In the genomic region with DNA sequence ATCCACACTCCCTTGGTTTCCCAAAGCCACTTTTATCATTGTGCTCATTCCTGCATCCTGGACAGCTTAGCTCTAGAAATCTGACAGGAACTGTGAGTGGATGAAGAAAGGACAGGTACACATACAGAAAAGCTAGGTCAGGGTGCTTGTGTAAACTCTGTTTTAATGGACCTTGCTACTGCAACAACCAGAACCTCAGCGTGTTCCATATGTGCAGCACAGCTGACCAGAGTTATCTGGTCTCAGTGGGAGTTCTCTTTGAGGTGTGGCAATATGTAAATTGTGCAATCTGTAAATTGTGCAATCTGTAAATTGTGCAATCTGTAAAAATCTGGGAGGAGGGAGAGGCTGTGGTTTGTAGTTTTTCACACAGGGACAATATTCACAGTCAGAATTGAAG, we compare ENCODE assay signal across 25 mouse cellular contexts.
DNase-seq lines count a peak whose midpoint lies in the region; ATAC-seq and TF ChIP-seq lines count a peak whose summit lies in the region.
"Had no signal": no experiment of that assay in that cellular context is flagged by ENCODE, and none has a peak within 500 bp of the region (broad histone marks: within the 10 kb centered on the region; RNA-seq: fewer than 3 reads in every experiment).

No protein-coding gene starts in this region.

- 47% methylated on average over 1 of the region's 1 CpGs for WGBS in liver, embryonic 14.5 days (ENCODE audit: insufficient replicate concordance)
- WGBS in liver, embryonic 15.5 days (ENCODE audit: insufficient replicate concordance), result 52% methylated on average over 1 of the region's 1 CpGs
- WGBS in hindbrain, embryonic 14.5 days, result 74% methylated on average over 1 of the region's 1 CpGs

- no peak overlapping the region for H3K27ac ChIP-seq in liver, embryonic 14.5 days
- H3K27ac ChIP-seq in liver, embryonic 15.5 days (replicated peaks), result no peak overlapping the region
- H3K27ac ChIP-seq in hindbrain, embryonic 14.5 days, result no peak overlapping the region
- H3K27ac ChIP-seq: embryonic facial prominence, embryonic 10.5 days; embryonic facial prominence, embryonic 13.5 days; forebrain, embryonic 12.5 days; forebrain, embryonic 15.5 days; heart, embryonic 15.5 days; hindbrain, embryonic 15.5 days had no signal

- ATAC-seq in liver, embryonic 14.5 days (ENCODE audit: insufficient read depth), result peak; percentile 73; the same call in 1 of the 2 replicates
- ATAC-seq in liver, embryonic 15.5 days (ENCODE audit: insufficient read depth), result peak; percentile 85
- ATAC-seq in megakaryocyte, adult 5-6 weeks (ENCODE audit: poor library complexity, severe bottlenecking), result 0 out of 2 replicates have a peak, but pooled peaks have one; percentile 21
- no peak for ATAC-seq in hindbrain, embryonic 14.5 days (ENCODE audit: low FRiP score)
- ATAC-seq: activated CD4-positive, CD25-positive, alpha-beta regulatory T cell, adult 4 months; forebrain, embryonic 15.5 days had no signal

- H3K9me3 ChIP-seq in liver, embryonic 14.5 days (ENCODE audit: control insufficient read depth, low read length), result no peaks in the 10 kb centered on the region
- no peaks in the 10 kb centered on the region for H3K9me3 ChIP-seq in liver, embryonic 15.5 days (replicated peaks)
- H3K9me3 ChIP-seq in hindbrain, embryonic 14.5 days (ENCODE audit: control insufficient read depth, low read length), result no peaks in the 10 kb centered on the region
- H3K9me3 ChIP-seq: embryonic facial prominence, embryonic 10.5 days; embryonic facial prominence, embryonic 13.5 days; forebrain, embryonic 12.5 days; forebrain, embryonic 15.5 days; heart, embryonic 12.5 days; heart, embryonic 15.5 days; hindbrain, embryonic 15.5 days had no signal

- H3K9ac ChIP-seq in liver, embryonic 14.5 days (replicated peaks), result no peak overlapping the region
- H3K9ac ChIP-seq in liver, embryonic 15.5 days, result no peak overlapping the region
- H3K9ac ChIP-seq in hindbrain, embryonic 14.5 days, result no peak overlapping the region
- H3K9ac ChIP-seq: embryonic facial prominence, embryonic 13.5 days; forebrain, embryonic 12.5 days; forebrain, embryonic 15.5 days; heart, embryonic 12.5 days; heart, embryonic 15.5 days; hindbrain, embryonic 15.5 days had no signal

- H3K4me1 ChIP-seq in liver, embryonic 14.5 days (replicated peaks; ENCODE audit: control insufficient read depth in 2 of 2, insufficient read depth in 2 of 2, low read length in 1 of 2), result no peaks in the 10 kb centered on the region
- no peaks in the 10 kb centered on the region for H3K4me1 ChIP-seq in liver, embryonic 15.5 days (replicated peaks)
- no peaks in the 10 kb centered on the region for H3K4me1 ChIP-seq in hindbrain, embryonic 14.5 days (replicated peaks; ENCODE audit: control insufficient read depth, insufficient read depth, low read length)
- H3K4me1 ChIP-seq: embryonic facial prominence, embryonic 10.5 days; embryonic facial prominence, embryonic 13.5 days; forebrain, embryonic 12.5 days; forebrain, embryonic 15.5 days; heart, embryonic 12.5 days; heart, embryonic 15.5 days; hindbrain, embryonic 15.5 days had no signal

- no peak overlapping the region for H3K4me3 ChIP-seq in liver, embryonic 14.5 days (ENCODE audit: insufficient read depth in 1 of 2, low read depth in 2 of 2, low read length in 2 of 2)
- H3K4me3 ChIP-seq in liver, embryonic 15.5 days (replicated peaks), result no peak overlapping the region
- H3K4me3 ChIP-seq in hindbrain, embryonic 14.5 days (replicated peaks; ENCODE audit: low read length), result no peak overlapping the region
- H3K4me3 ChIP-seq: embryonic facial prominence, embryonic 10.5 days; embryonic facial prominence, embryonic 13.5 days; erythroblast, embryonic 14.5 days; forebrain, embryonic 12.5 days; forebrain, embryonic 15.5 days; heart, embryonic 12.5 days; heart, embryonic 15.5 days; hindbrain, embryonic 15.5 days had no signal

- TF ChIP-seq CTCF in liver, embryonic 14.5 days (IDR thresholded peaks at IDR 0.05; ENCODE audit: low read depth), result no peak

- H3K27me3 ChIP-seq in liver, embryonic 14.5 days (ENCODE audit: control insufficient read depth, insufficient read depth, low read length), result no peaks in the 10 kb centered on the region
- H3K27me3 ChIP-seq in liver, embryonic 15.5 days, result no peaks in the 10 kb centered on the region
- H3K27me3 ChIP-seq in hindbrain, embryonic 14.5 days (ENCODE audit: control insufficient read depth, insufficient read depth, low read length), result no peaks in the 10 kb centered on the region
- H3K27me3 ChIP-seq: embryonic facial prominence, embryonic 13.5 days; forebrain, embryonic 12.5 days; forebrain, embryonic 15.5 days; heart, embryonic 12.5 days; heart, embryonic 15.5 days; hindbrain, embryonic 15.5 days had no signal

- H3K4me2 ChIP-seq in liver, embryonic 14.5 days (ENCODE audit: low read depth), result no peak overlapping the region
- H3K4me2 ChIP-seq in liver, embryonic 15.5 days, result no peak overlapping the region
- H3K4me2 ChIP-seq in hindbrain, embryonic 14.5 days (replicated peaks), result no peak overlapping the region
- H3K4me2 ChIP-seq: embryonic facial prominence, embryonic 13.5 days; forebrain, embryonic 12.5 days; forebrain, embryonic 15.5 days; heart, embryonic 12.5 days; heart, embryonic 15.5 days; hindbrain, embryonic 15.5 days had no signal

- no peaks in the 10 kb centered on the region for H3K36me3 ChIP-seq in liver, embryonic 14.5 days (replicated peaks; ENCODE audit: control insufficient read depth, insufficient read depth, low read depth)
- no peaks in the 10 kb centered on the region for H3K36me3 ChIP-seq in liver, embryonic 15.5 days (replicated peaks)
- no peaks in the 10 kb centered on the region for H3K36me3 ChIP-seq in hindbrain, embryonic 14.5 days (replicated peaks; ENCODE audit: control insufficient read depth, insufficient read depth)
- H3K36me3 ChIP-seq: embryonic facial prominence, embryonic 10.5 days; embryonic facial prominence, embryonic 13.5 days; forebrain, embryonic 12.5 days; forebrain, embryonic 15.5 days; heart, embryonic 12.5 days; heart, embryonic 15.5 days; hindbrain, embryonic 15.5 days had no signal

- DNase-seq in liver, embryonic 14.5 days (ENCODE audit: low read depth in 3 of 3, low spot score in 3 of 3), result peak in 1 of 3 experiments; percentile 20
- DNase-seq in liver (no peak), MN1 (ENCODE audit: low spot score) (no peak)
- DNase-seq in hindbrain, embryonic 14.5 days (ENCODE audit: low spot score), result no peak
- DNase-seq: adrenal gland, adult 8-10 months; adrenal gland, postnatal 25 days; cerebellum, adult 11-12 months; cerebellum, adult 8-10 months; cerebellum, postnatal 36 days; embryo, embryonic 11 days; gastrocnemius, postnatal 25 days; heart, adult 18-20 months; heart, postnatal 10 days; heart, postnatal 36 days had no signal

- TF ChIP-seq EP300 in liver, embryonic 14.5 days (IDR thresholded peaks at IDR 0.05; ENCODE audit: low read depth), result no peak
